Mouse (Mus musculus) ES-Bruce4 (cell line): ENCODE measurements around the gene Fbxo42. TPM values are rescaled to one million over a fixed set of nuclear protein-coding genes. Genes with fewer than 3 reads are reported as not detected.
A peak's percentile ranks its signal among the peaks of the same experiment; 100 is the strongest.

ENCODE experiments used
- H3K27ac ChIP-seq: 2 replicates; pipeline ENCODE4 v1.5.1; 2012; ENCODE audit warnings: low read length, inconsistent platforms; ENCODE audit not compliant: insufficient read depth
- H3K27me3 ChIP-seq: 2 replicates; pipeline ENCODE4 v1.6.1; 2012; ENCODE audit warnings: mild to moderate bottlenecking, low read length, inconsistent platforms; ENCODE audit not compliant: control insufficient read depth, poor library complexity, insufficient read depth, severe bottlenecking
- H3K36me3 ChIP-seq: 2 replicates; pipeline ENCODE4 v1.6.1; 2012; ENCODE audit warnings: inconsistent platforms, mild to moderate bottlenecking, low read length, moderate library complexity; ENCODE audit not compliant: control insufficient read depth, poor library complexity, insufficient read depth, severe bottlenecking
- H3K4me1 ChIP-seq: one replicate; pipeline ENCODE4 v1.8.1; 2011; ENCODE audit warnings: low read length; ENCODE audit not compliant: control insufficient read depth, insufficient read depth
- H3K4me3 ChIP-seq: 2 replicates; pipeline ENCODE4 v1.5.1; 2011; ENCODE audit warnings: low read depth, mild to moderate bottlenecking, low read length
- H3K9ac ChIP-seq: 2 replicates; pipeline ENCODE4 v1.6.1; 2012; ENCODE audit warnings: low read depth, mild to moderate bottlenecking, inconsistent platforms; ENCODE audit not compliant: poor library complexity, severe bottlenecking
- H3K9me3 ChIP-seq: replicated peaks from 2 replicates; pipeline ENCODE4 v1.6.1; 2012; ENCODE audit warnings: mild to moderate bottlenecking, low read length, inconsistent platforms; ENCODE audit not compliant: control insufficient read depth, poor library complexity, insufficient read depth, severe bottlenecking
- CTCF ChIP-seq: IDR thresholded peaks from one replicate; pipeline ENCODE4 v1.8.1; 2011; ENCODE audit warnings: low read depth, low read length
- EP300 ChIP-seq: IDR thresholded peaks from 2 replicates; pipeline ENCODE4 v1.6.1; 2011; ENCODE audit warnings: low read depth, low read length; ENCODE audit not compliant: insufficient read depth
- POLR2A ChIP-seq: IDR thresholded peaks from one replicate; pipeline ENCODE4 v1.8.1; 2011; ENCODE audit warnings: low read length; ENCODE audit not compliant: insufficient read depth
- polyA plus RNA-seq: library from polyadenylated mRNA; stranded (reverse); fragments of >200 nt; gene quantifications from 2 replicates; pipeline ENCODE4 v1.2.4, GENCODE M21; 2011; ENCODE audit warnings: low read depth; ENCODE audit not compliant: missing spikeins, insufficient read depth, insufficient read length

Gene Fbxo42
- polyA plus RNA-seq, 1 experiment = 31.8 TPM

- no peak overlapping the region for H3K4me3 ChIP-seq
- TF ChIP-seq POLR2A (no peak), CTCF (no peak), EP300 (no peak)
- H3K36me3 ChIP-seq = no peaks in the 10 kb centered on the region
- H3K4me1 ChIP-seq = peaks cover 11% of the 10 kb centered on the region
- H3K27ac ChIP-seq = no peak overlapping the region
- H3K9ac ChIP-seq = no peak overlapping the region
- no peaks in the 10 kb centered on the region for H3K27me3 ChIP-seq
- H3K9me3 ChIP-seq = no peaks in the 10 kb centered on the region
Observed at GRCm38 (mm10) chr4:141244931-141245425, 97.3 kb downstream of the Fbxo42 start.

GRCm38 (mm10) chr4:141246089-141246997, 98.6 kb downstream of the Fbxo42 start:
- peaks cover 9% of the 10 kb centered on the region for H3K4me1 ChIP-seq
- no peaks in the 10 kb centered on the region for H3K27me3 ChIP-seq
- no peaks in the 10 kb centered on the region for H3K9me3 ChIP-seq
- no peaks in the 10 kb centered on the region for H3K36me3 ChIP-seq
- H3K27ac ChIP-seq = no peak overlapping the region
- no peak overlapping the region for H3K9ac ChIP-seq
- peak overlapping the region; percentile 53; the same call in 1 of the 2 replicates for H3K4me3 ChIP-seq
- TF ChIP-seq CTCF (no peak), EP300 (no peak), POLR2A (no peak)

GRCm38 (mm10) chr4:141246998-141247350, 99.3 kb downstream of the Fbxo42 start:
- Histone ChIP-seq H3K9me3 (no peaks in the 10 kb centered on the region), H3K27ac (no peak overlapping the region), H3K4me3 (peak overlapping the region; percentile 53), H3K36me3 (no peaks in the 10 kb centered on the region), H3K4me1 (peaks cover 5% of the 10 kb centered on the region), H3K9ac (0 out of 2 replicates have a peak overlapping the region, but pooled peaks have one; percentile 0), H3K27me3 (no peaks in the 10 kb centered on the region)
- TF ChIP-seq EP300 (no peak), POLR2A (no peak), CTCF (no peak)

- no peaks in the 10 kb centered on the region for H3K9me3 ChIP-seq
- H3K36me3 ChIP-seq = no peaks in the 10 kb centered on the region
- peak overlapping the region; percentile 0; the same call in 1 of the 2 replicates for H3K9ac ChIP-seq
- H3K27me3 ChIP-seq = no peaks in the 10 kb centered on the region
- no peak for TF ChIP-seq EP300
- TF ChIP-seq POLR2A = no peak
- TF ChIP-seq CTCF = no peak
- H3K4me1 ChIP-seq = peaks cover 4% of the 10 kb centered on the region
- H3K4me3 ChIP-seq = peak overlapping the region; percentile 53
- H3K27ac ChIP-seq = no peak overlapping the region
Observed at GRCm38 (mm10) chr4:141247776-141248613, 100.3 kb downstream of the Fbxo42 start.

GRCm38 (mm10) chr4:141248614-141248978, 100.9 kb downstream of the Fbxo42 start:
- peak overlapping the region; percentile 53 for H3K4me3 ChIP-seq

More at GRCm38 (mm10) chr4:141248614-141248978, 100.9 kb downstream of the Fbxo42 start:
- H3K27ac ChIP-seq = no peak overlapping the region
- no peaks in the 10 kb centered on the region for H3K36me3 ChIP-seq
- H3K27me3 ChIP-seq = no peaks in the 10 kb centered on the region
- H3K9ac ChIP-seq = no peak overlapping the region
- TF ChIP-seq EP300 = 0 out of 2 replicates have a peak, but pooled peaks have one; percentile 34
- TF ChIP-seq POLR2A = no peak
- TF ChIP-seq CTCF = no peak
- H3K4me1 ChIP-seq = peaks cover 4% of the 10 kb centered on the region
- H3K9me3 ChIP-seq = no peaks in the 10 kb centered on the region
